Mouse (Mus musculus) spleen, postnatal 36 days (tissue): ENCODE measurements around the gene Slc39a2.
A peak's percentile ranks its signal among the peaks of the same experiment; 100 is the strongest.
"Not testable (repeated sequence)": the region's sequence is repeated elsewhere in the genome, so short reads cannot be mapped to it uniquely, and the experiment has no call there.

Experiments used
- DNase-seq, 2 experiments: peaks; one replicate each; pipeline ENCODE4 v3.0.0; 2022; ENCODE audit warnings: low spot score in 2 of 2, mixed read lengths in 1 of 2

The Slc39a2 gene

DNA sequence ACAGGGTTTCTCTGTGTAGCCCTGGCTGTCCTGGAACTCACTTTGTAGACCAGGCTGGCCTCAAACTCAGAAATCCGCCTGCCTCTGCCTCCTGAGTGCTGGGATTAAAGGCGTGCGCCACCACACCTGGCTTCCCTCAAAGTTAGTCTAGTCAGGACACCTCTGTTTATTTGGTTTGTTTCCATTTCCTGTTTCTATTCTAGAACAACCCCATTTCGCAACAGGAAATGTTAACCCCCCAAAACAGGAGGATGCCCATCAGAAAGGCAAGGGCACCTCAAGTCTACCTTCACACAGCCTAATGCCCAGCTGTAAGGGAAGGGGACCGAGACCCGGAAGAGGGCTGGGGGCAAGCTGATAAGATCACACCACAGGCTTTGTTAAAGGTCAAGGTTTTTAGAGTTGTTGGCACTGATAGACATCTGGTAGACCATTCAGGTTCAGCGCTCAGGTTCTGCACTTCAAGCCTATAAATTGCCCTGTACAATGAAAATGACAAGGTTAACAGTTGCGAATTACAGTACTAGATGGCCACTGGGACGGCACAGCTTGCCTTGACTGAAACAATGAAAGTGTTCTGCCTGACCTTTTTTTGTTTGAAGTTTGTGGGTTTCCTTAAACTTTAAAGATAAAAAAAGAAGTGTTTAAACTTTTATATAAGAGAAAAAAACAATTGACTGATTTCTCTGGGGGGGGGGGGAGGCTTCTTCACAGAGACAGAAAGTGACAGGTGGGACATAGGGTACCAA is at the start of gene Slc39a2:
TSS of gene Slc39a2 (plus strand) at position 699 of the 749 bp plus-strand sequence.
- DNase-seq: no peak

GRCm38 (mm10) chr14:51843882-51844281 is 48.8 kb upstream of the Slc39a2 start:
- DNase-seq: no peak

DNA sequence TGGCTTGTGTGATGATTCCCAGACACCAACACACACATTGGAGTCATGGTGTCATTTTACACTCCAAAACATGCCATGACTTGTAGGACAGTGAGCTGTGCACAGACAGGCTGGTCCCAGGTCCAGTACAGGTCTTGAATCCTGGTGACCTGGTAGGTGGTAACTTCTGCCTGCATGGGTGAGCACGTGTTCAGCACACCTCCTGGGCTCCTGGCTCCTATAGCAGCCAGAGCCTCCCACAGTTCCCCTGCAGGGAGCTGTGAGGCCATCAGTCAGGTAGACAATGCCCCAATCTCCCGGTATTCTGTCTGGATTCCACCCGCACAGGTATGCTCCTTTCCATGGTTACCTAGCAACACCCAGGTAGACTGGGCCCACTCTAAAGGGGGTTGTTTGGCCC is 46.1 kb upstream of the Slc39a2 start:
- DNase-seq: no peak

GRCm38 (mm10) chr14:51851006-51851405 is 41.7 kb upstream of the Slc39a2 start:
- not testable (repeated sequence) for DNase-seq

GRCm38 (mm10) chr14:51853399-51853798 is 39.3 kb upstream of the Slc39a2 start, which contains the start of gene Ear6:
Gene Ear6 (plus strand): TSS chr14:51853699.
- DNase-seq: no peak

- not testable (repeated sequence) for DNase-seq
Measured at GRCm38 (mm10) chr14:51855280-51855679, 37.4 kb upstream of the Slc39a2 start.

- DNase-seq: not testable (repeated sequence)
Measured at GRCm38 (mm10) chr14:51863603-51864002, 29.1 kb upstream of the Slc39a2 start.

- no peak for DNase-seq
Measured at GRCm38 (mm10) chr14:51870756-51871155, 21.9 kb upstream of the Slc39a2 start.

- no peak for DNase-seq
Measured at GRCm38 (mm10) chr14:51871741-51872140, 20.9 kb upstream of the Slc39a2 start.

DNA sequence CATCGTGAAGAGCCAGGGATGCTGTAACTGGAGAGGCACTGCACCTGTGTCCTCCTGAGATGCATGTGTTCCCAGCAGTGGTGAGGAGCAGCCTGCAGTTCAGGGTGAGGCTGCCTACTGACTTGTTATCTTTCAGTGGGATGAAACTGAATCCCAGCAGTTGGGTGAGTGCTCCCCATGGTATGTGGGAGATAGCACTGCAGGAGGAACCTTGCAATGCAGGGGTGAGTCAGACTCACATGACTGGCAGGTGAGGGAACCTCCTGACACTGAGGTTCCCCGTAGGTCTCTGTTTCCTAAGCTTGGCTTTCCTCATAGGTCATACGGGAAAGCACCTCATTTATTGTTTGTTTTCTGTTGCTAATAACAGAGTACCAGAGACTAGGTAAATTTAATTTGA is 15.2 kb upstream of the Slc39a2 start:
- no peak for DNase-seq

- DNase-seq: peak; percentile 80 to 85
Measured at GRCm38 (mm10) chr14:51883527-51884030, 9.1 kb upstream of the Slc39a2 start.

DNA sequence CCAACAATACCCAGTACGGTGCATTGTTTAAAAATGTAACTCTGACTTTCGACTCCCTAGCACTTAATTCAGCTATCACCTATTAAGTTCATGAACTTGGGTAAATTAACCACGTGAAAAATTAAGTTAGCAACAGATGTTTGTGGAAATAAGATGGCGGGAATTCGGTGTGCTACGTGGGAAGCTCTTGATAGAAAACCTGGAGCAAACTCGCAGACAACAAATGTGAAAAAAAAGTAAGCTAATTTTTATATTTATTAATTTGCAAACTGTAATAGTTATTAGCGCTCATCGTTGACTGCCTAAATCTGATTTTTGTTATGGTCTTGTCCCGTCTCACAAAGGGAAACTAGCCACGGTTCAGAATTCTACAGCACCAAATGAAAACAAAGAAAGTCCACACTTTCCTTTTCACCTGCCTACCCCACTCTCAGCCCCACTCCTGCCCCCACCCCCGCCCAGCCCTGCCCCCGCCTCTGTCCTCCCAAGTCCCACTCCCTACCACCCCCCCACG is 8.6 kb upstream of the Slc39a2 start:
- DNase-seq: no peak

DNA sequence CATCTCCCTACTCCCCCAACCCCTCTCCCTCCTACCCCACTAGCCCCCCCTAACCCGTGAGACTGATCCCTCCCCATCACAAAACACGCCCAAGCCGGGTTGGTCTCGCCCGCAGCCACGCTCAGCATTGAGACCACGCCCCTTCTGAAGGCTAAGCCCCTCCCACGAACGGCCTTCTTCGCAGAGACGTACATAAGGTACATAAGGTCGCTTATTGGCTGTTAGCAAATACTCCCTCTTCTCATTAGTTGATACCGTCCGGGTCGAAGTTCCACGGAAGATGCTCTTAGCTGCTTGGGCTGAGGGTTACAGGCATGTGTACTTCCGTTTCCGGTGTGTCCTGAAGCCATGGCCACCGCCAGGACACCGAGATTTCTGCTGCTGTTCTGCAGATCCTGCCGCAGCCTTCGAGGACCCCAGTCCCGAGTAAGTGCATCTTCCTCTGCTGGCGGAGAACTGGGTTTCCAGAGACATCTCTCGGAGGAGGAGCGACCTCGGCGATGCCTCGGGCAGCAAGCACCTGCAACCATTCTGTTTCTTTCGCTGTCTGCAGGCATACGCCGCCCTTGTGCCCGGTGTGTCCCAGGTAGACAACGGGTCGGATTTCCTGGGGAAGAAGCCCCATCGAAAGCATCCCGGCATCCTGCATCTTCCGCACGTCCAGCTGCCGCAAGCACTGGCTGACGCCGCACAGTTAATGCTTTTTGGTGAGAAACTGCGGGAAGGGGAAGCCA is 7.9 kb upstream of the Slc39a2 start, which contains the start of gene Mettl17:
TSS of gene Mettl17 (plus strand) at position 245 of the 734 bp plus-strand sequence.
- peak; percentile 94 to 96 for DNase-seq

GRCm38 (mm10) chr14:51886051-51886450 is 6.6 kb upstream of the Slc39a2 start:
- no peak for DNase-seq

- DNase-seq: no peak
Measured at GRCm38 (mm10) chr14:51889833-51890232, 2.9 kb upstream of the Slc39a2 start.

DNA sequence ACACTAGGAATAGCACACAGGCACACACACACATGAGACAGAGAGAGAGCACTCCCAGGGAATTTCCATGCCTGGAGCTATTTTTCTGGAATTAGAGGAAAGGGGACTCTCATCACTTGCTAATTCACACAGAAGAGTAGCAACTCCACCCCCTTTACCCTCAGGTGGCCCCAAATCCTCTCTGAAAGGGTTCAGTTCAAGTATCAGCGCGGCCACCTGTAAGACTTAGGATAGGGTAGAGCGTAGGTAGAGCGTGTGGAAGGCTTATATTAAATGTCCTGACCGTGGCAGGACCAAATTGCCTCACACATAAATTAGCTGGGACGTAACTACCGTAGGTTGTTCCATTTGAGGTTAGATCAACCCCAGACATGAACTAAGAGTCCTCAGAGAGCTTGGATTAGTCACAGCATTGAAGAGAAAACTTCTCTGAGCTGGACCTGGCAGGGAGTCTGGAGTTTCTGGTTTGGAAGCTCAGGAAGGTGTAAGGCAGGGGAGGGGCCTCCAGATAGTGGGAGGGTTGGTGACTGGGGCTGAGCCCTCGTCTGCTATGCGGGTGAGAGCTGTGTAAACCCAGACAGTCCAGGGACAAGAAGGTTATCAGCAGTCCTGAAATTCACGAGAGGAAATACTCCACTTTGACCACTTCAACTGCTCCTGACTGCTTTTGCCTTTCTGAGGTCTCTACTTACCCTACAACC is 555 bp downstream of the Slc39a2 start:
- DNase-seq: no peak

DNA sequence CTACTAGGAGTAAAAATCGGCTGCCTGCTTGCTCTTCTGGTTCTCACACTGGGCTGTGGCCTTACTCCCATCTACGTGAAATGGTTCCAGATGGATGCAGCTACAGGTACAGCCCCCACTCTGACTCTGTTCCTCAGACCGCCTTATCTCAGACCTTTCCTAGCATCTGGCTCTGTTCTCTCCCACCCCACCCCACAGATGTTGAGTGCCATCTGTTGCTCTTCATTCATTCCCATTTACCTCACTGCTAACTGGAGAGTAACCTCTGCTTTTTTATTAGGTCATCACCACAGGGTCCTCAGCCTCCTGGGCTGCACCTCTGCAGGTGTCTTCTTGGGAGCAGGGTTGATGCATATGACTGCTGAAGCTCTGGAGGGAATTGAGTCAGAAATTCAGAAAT is 1.1 kb downstream of the Slc39a2 start:
- DNase-seq: no peak

GRCm38 (mm10) chr14:51895071-51895470 is 2.4 kb downstream of the Slc39a2 start:
- DNase-seq: no peak

DNA sequence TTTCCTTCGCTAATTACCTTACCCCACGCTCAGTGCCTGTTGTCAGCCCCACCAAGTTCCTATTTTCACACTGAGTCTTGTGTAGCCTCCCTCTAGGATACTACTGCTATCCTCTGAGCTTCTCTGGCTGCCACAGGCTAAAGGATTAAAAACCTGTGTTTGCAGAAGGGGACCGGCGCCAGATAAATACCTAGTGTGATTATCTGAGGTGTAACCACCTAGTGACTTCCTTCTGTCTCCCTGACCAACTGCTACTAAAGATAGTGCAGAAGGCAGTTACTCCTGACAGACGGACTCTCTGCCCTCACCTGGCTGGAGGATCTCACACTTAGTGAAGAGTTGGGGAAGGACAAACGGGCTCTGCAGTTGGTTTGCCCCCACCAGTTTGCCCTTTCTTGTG is 3.3 kb downstream of the Slc39a2 start:
- DNase-seq: no peak

DNA sequence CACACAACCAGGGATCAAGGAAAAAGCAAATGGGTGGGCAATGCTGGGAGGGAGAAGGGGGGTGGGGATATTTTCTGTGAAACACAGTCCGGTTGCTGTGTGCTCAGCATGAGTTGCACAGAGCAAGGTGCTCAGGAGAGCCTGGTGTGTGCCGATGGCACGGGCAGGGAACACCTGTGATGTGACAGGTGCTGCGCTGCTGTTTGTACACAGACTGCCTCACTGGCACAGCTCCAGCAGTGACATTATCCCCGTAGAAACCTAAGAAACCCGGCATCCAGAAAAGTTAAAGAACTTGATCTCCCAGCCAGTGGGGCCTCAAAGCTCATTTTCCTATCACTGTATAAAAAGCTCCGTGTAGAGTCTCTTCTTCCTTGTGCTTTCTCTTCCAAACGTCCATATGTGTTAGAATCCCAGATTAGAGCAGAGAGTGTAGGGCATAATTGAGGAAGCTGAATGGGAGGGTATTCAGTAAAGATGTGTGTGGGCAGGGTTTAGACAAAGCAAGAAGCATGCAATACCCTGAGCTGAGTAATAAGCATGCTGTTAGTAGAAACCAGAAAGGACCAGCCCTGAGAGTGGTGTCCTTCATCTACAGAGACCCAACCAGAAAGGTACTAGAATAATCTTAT is 4.0 kb downstream of the Slc39a2 start:
- no peak for DNase-seq

GRCm38 (mm10) chr14:51899351-51899750 is 6.7 kb downstream of the Slc39a2 start:
- DNase-seq: no peak
